Mouse (Mus musculus) limb, embryonic 15.5 days (tissue): ENCODE results near the gene Irf2. TPM values are rescaled to one million over a fixed set of nuclear protein-coding genes. Genes with fewer than 3 reads are reported as not detected.

Experiments
- ATAC-seq: fragments of 200-750 bp; cut with Nextera tagmentation; 2 replicates; pipeline ENCODE4 v1.8.0; 2017; ENCODE audit warnings: low read depth, moderate TSS enrichment; ENCODE audit not compliant: insufficient number of reproducible peaks, low FRiP score, low TSS enrichment
- H3K27ac ChIP-seq: fragments of 300-500 bp; sonication (generic); 2 replicates; pipeline ENCODE4 v1.5.1; 2015; ENCODE audit warnings: moderate library complexity, mild to moderate bottlenecking, inconsistent platforms
- H3K27me3 ChIP-seq: fragments of 300-500 bp; sonication (generic); 2 replicates; pipeline ENCODE4 v1.6.1; 2015; ENCODE audit warnings: inconsistent platforms
- H3K36me3 ChIP-seq: fragments of 300-500 bp; sonication (generic); 2 replicates; pipeline ENCODE4 v1.6.1; 2015; ENCODE audit warnings: inconsistent platforms
- H3K4me1 ChIP-seq: fragments of 300-500 bp; sonication (generic); 2 replicates; pipeline ENCODE4 v1.6.1; 2015; ENCODE audit warnings: inconsistent platforms
- H3K4me2 ChIP-seq: fragments of 300-500 bp; sonication (generic); 2 replicates; pipeline ENCODE4 v1.6.1; 2015; ENCODE audit warnings: mild to moderate bottlenecking, inconsistent platforms
- H3K4me3 ChIP-seq: fragments of 300-500 bp; sonication (generic); 2 replicates; pipeline ENCODE4 v1.5.1; 2015; ENCODE audit warnings: mild to moderate bottlenecking, inconsistent platforms
- H3K9ac ChIP-seq: fragments of 300-500 bp; sonication (generic); 2 replicates; pipeline ENCODE4 v1.6.1; 2015; ENCODE audit warnings: inconsistent platforms
- H3K9me3 ChIP-seq: fragments of 300-500 bp; sonication (generic); 2 replicates; pipeline ENCODE4 v1.6.1; 2016; ENCODE audit warnings: inconsistent platforms
- WGBS: fragments of 180-500 bp; shearing (Covaris S2); methylation state at CpG from one replicate; pipeline ENCODE4 v1.1.7; 2015; 5-methylcytosine and 5-hydroxymethylcytosine counted together
- polyA plus RNA-seq: library from polyadenylated mRNA; unstranded; fragments of >200 nt; fragmentation: Nextera tagmentation; extraction: Ambion mirVana; gene quantifications from 2 replicates; pipeline ENCODE4 v1.2.1, GENCODE M21; 2015

The Irf2 gene
- polyA plus RNA-seq, 1 experiment from 2014 or later: 24.8 TPM

DNA sequence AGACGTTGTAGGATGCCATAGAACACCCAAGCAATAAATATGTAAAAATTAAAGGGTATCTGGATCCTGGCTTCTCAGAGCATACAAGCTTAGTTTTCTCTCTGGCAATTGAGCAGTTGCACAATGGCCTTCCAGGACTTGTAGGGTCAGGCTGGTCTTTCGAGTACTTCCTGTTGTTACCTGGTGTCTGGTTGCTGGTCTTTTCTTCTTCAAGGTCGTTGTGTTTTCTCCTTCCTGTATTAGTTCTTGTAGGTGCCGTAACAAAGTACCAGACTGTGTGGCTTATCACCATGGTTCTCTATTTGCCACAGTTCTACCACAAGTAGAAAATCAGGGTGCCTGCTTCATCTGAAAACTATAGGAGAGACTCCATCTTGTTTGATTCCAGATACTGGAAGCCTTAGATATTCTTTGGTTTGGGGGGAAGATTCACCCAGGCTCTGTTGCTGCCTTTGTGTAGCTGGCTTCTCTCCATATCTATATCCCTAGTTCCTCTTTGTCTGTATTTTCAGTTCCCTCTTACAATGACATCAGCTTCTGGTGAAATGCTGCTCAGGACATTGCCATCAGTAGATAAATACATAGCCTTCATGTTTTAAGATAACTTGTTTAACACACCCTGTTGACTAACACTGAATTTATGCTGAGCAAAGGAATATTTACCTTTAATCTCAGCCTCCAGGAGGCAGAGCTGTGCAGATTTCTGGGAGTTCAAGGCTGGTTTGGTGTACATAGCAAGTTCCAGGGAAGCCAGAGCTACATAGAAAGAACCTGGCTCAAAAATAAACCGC is 49.8 kb downstream of the Irf2 start:
- H3K9me3 ChIP-seq: no peaks in the 10 kb centered on the region
- no peaks in the 10 kb centered on the region for H3K4me1 ChIP-seq
- no peak overlapping the region for H3K4me3 ChIP-seq
- peaks cover 3% of the 10 kb centered on the region; the same call in 1 of the 2 replicates for H3K36me3 ChIP-seq
- H3K27me3 ChIP-seq: no peaks in the 10 kb centered on the region
- 74% methylated on average over 5 of the region's 5 CpGs for WGBS
- no peak overlapping the region for H3K27ac ChIP-seq
- H3K9ac ChIP-seq: no peak overlapping the region
- ATAC-seq: no peak
- no peak overlapping the region for H3K4me2 ChIP-seq

- no peaks in the 10 kb centered on the region for H3K4me1 ChIP-seq
- peaks cover 11% of the 10 kb centered on the region; the same call in 1 of the 2 replicates for H3K36me3 ChIP-seq
- no peak overlapping the region for H3K9ac ChIP-seq
- no peak overlapping the region for H3K4me2 ChIP-seq
- 71% methylated on average over 5 of the region's 5 CpGs for WGBS
- ATAC-seq: no peak
- no peaks in the 10 kb centered on the region for H3K9me3 ChIP-seq
- no peak overlapping the region for H3K4me3 ChIP-seq
- no peaks in the 10 kb centered on the region for H3K27me3 ChIP-seq
- no peak overlapping the region for H3K27ac ChIP-seq
Observed at GRCm38 (mm10) chr8:46791664-46792371, 52.3 kb downstream of the Irf2 start.

GRCm38 (mm10) chr8:46792653-46793052 is 53.1 kb downstream of the Irf2 start:
- no peaks in the 10 kb centered on the region for H3K9me3 ChIP-seq
- 87% methylated on average over 2 of the region's 2 CpGs for WGBS
- no peak overlapping the region for H3K4me3 ChIP-seq
- H3K9ac ChIP-seq: no peak overlapping the region
- no peak overlapping the region for H3K4me2 ChIP-seq
- H3K27ac ChIP-seq: no peak overlapping the region
- H3K4me1 ChIP-seq: no peaks in the 10 kb centered on the region
- H3K36me3 ChIP-seq: peaks cover 15% of the 10 kb centered on the region; the same call in 1 of the 2 replicates
- no peak for ATAC-seq
- H3K27me3 ChIP-seq: no peaks in the 10 kb centered on the region

DNA sequence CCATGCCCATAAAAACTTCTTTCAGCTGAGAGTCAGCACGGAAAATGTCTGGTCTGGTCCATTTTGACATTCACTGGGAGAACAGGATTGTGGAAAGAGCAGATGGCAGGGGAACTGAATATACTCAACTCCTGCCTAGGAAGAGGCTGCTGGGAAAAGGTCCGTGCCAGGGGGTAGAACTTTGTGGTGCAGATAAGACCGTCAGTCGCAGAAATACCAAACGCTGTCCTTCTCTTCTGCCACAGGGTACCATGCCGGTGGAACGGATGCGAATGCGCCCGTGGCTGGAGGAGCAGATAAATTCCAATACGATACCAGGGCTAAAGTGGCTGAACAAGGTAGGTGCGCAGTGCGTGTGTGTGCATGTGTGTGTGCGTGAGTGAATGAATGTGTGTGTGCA is 53.7 kb downstream of the Irf2 start:
- H3K9ac ChIP-seq: no peak overlapping the region
- H3K9me3 ChIP-seq: no peaks in the 10 kb centered on the region
- 95% methylated on average over 14 of the region's 14 CpGs for WGBS
- H3K4me2 ChIP-seq: no peak overlapping the region
- ATAC-seq: no peak
- H3K4me3 ChIP-seq: no peak overlapping the region
- peaks cover 21% of the 10 kb centered on the region; the same call in 1 of the 2 replicates for H3K36me3 ChIP-seq
- H3K4me1 ChIP-seq: no peaks in the 10 kb centered on the region
- H3K27me3 ChIP-seq: no peaks in the 10 kb centered on the region
- H3K27ac ChIP-seq: no peak overlapping the region

DNA sequence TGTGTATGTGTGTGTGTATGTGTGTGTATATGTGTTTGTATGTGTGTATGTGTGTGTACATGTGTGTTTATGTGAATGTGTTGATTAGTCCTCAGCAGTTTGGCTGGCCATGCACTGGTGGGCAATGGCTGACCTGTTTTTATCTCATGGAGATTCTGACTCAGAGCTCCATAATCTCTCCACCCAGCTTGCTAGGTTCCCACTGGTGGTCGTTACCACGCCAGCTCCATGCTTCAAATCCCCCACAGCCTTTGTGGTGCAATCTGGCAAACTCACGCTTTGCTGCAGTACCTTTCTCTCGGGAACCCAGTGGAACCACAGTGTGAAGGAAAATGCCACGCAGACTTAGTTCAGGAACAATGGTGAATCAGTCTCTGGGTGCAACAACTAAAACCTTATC is 54.8 kb downstream of the Irf2 start:
- no peak overlapping the region for H3K27ac ChIP-seq
- no peak overlapping the region for H3K4me3 ChIP-seq
- no peaks in the 10 kb centered on the region for H3K4me1 ChIP-seq
- WGBS: 85% methylated on average over 5 of the region's 5 CpGs
- ATAC-seq: no peak
- H3K4me2 ChIP-seq: no peak overlapping the region
- H3K9me3 ChIP-seq: no peaks in the 10 kb centered on the region
- no peak overlapping the region for H3K9ac ChIP-seq
- H3K36me3 ChIP-seq: peaks cover 24% of the 10 kb centered on the region; the same call in 1 of the 2 replicates
- H3K27me3 ChIP-seq: no peaks in the 10 kb centered on the region

- whole genome bisulfite sequencing: 92% methylated on average over 5 of the region's 5 CpGs
- Histone ChIP-seq H3K9ac (no peak overlapping the region), H3K9me3 (no peaks in the 10 kb centered on the region), H3K36me3 (peaks cover 22% of the 10 kb centered on the region; the same call in 1 of the 2 replicates), H3K27ac (no peak overlapping the region), H3K4me3 (no peak overlapping the region), H3K4me2 (no peak overlapping the region), H3K27me3 (no peaks in the 10 kb centered on the region), H3K4me1 (no peaks in the 10 kb centered on the region)
- ATAC-seq: no peak
Observed at GRCm38 (mm10) chr8:46799212-46799611, 59.7 kb downstream of the Irf2 start.

- Histone ChIP-seq H3K36me3 (peaks cover 17% of the 10 kb centered on the region; the same call in 1 of the 2 replicates), H3K9ac (no peak overlapping the region), H3K4me2 (no peak overlapping the region), H3K4me1 (no peaks in the 10 kb centered on the region), H3K27ac (no peak overlapping the region), H3K27me3 (no peaks in the 10 kb centered on the region), H3K9me3 (no peaks in the 10 kb centered on the region), H3K4me3 (no peak overlapping the region)
- no peak for ATAC-seq
- WGBS: 55% methylated on average over 2 of the region's 2 CpGs
Observed at GRCm38 (mm10) chr8:46799706-46800105, 60.2 kb downstream of the Irf2 start.

GRCm38 (mm10) chr8:46801153-46801684 is 61.7 kb downstream of the Irf2 start:
- Histone ChIP-seq H3K4me3 (no peak overlapping the region), H3K27me3 (no peaks in the 10 kb centered on the region), H3K9ac (no peak overlapping the region), H3K4me1 (no peaks in the 10 kb centered on the region), H3K4me2 (no peak overlapping the region), H3K27ac (no peak overlapping the region), H3K36me3 (peaks cover 22% of the 10 kb centered on the region), H3K9me3 (0 out of 2 replicates have a peak, but pooled peaks cover 3% of the 10 kb centered on the region)
- WGBS: 78% methylated on average over 1 of the region's 1 CpGs
- ATAC-seq: no peak

DNA sequence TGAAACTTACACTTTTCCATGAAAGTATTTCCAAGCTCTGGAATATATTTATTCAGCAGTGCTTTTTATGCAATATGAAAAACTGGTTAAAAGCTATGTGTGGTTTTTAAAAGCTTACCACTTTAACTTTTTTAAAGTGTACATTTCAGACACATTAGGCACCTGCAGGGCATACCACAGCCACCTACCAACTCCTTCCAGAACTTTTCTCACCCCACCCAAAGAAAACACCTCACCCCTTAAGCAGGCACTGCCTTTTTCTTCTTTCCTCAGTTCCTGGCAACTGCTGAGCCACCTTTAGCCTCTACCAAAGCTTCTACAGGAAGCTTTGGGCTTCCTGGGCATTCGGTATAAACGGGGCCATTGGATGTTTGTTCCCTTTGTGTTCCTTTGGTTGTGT is 62.5 kb downstream of the Irf2 start:
- Histone ChIP-seq H3K27me3 (no peaks in the 10 kb centered on the region), H3K4me3 (no peak overlapping the region), H3K27ac (no peak overlapping the region), H3K4me1 (no peaks in the 10 kb centered on the region), H3K36me3 (peaks cover 24% of the 10 kb centered on the region), H3K4me2 (no peak overlapping the region), H3K9ac (no peak overlapping the region), H3K9me3 (0 out of 2 replicates have a peak, but pooled peaks cover 3% of the 10 kb centered on the region)
- WGBS: 71% methylated on average over 2 of the region's 2 CpGs
- ATAC-seq: no peak

DNA sequence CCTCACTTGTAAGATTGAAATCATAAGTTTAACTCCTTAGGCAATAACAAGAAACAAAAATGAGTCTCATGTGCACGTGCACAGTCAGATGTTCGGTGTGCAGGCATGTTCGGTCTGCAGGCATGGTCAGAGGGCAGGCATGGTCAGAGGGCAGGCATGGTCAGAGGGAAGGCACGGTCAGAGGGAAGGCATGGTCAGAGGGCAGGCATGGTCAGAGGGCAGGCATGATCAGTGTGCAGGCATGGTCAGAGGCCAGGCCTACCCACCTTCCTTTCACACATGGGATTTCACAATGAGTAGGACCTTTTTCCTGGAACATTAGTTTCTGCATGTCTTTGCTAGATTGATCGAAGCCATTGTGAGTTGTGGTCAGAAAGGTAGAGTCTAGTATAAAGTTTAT is 65.2 kb downstream of the Irf2 start:
- H3K9ac ChIP-seq: no peak overlapping the region
- 82% methylated on average over 5 of the region's 5 CpGs for WGBS
- 0 out of 2 replicates have a peak, but pooled peaks cover 3% of the 10 kb centered on the region for H3K9me3 ChIP-seq
- no peak overlapping the region for H3K4me2 ChIP-seq
- H3K36me3 ChIP-seq: peaks cover 28% of the 10 kb centered on the region
- no peak for ATAC-seq
- no peaks in the 10 kb centered on the region for H3K27me3 ChIP-seq
- no peak overlapping the region for H3K27ac ChIP-seq
- H3K4me1 ChIP-seq: no peaks in the 10 kb centered on the region
- H3K4me3 ChIP-seq: no peak overlapping the region

GRCm38 (mm10) chr8:46811021-46811622 is 71.6 kb downstream of the Irf2 start:
- Histone ChIP-seq H3K9me3 (0 out of 2 replicates have a peak, but pooled peaks cover 1% of the 10 kb centered on the region), H3K27ac (no peak overlapping the region), H3K36me3 (peaks cover 36% of the 10 kb centered on the region), H3K4me3 (no peak overlapping the region), H3K4me1 (no peaks in the 10 kb centered on the region), H3K27me3 (no peaks in the 10 kb centered on the region), H3K4me2 (no peak overlapping the region), H3K9ac (no peak overlapping the region)
- no peak for ATAC-seq
- 75% methylated on average over 11 of the region's 11 CpGs for WGBS
